Mouse (Mus musculus) embryonic fibroblast, embryonic 13.5 days (primary cell): ENCODE measurements around the gene Rfesd.

Source experiments
- CTCF ChIP-seq: IDR thresholded peaks from 2 replicates; pipeline ENCODE4 v1.5.1; 2011; ENCODE audit warnings: mild to moderate bottlenecking, control low read depth, low read length, moderate library complexity, borderline replicate concordance; ENCODE audit not compliant: insufficient read depth
- POLR2A ChIP-seq: IDR thresholded peaks from 2 replicates; pipeline ENCODE4 v1.6.1; 2011; ENCODE audit warnings: low read depth, mild to moderate bottlenecking, control low read depth, low read length, moderate library complexity

- no peak for TF ChIP-seq CTCF
- no peak for TF ChIP-seq POLR2A
These were observed 3.3 kb upstream of the Rfesd start for GRCm38 (mm10) chr13:76021782-76022181.
